Mouse (Mus musculus) lung, embryonic 14.5 days (tissue): ENCODE data around the gene Gal3st2b. TPM values are rescaled to one million over a fixed set of nuclear protein-coding genes. Genes with fewer than 3 reads are reported as not detected.
"Not testable (repeated sequence)": the region's sequence is repeated elsewhere in the genome, so short reads cannot be mapped to it uniquely, and the experiment has no call there.

Source experiments
- ATAC-seq: fragments of 200-750 bp; cut with Nextera tagmentation; 2 replicates; pipeline ENCODE4 v1.8.0; 2017; ENCODE audit warnings: mild to moderate bottlenecking, moderate TSS enrichment, moderate library complexity; ENCODE audit not compliant: insufficient read depth
- DNase-seq: peaks from one replicate; pipeline ENCODE4 v3.0.0-alpha.2; 2015
- H3K27ac ChIP-seq: fragments of 300-500 bp; sonication (generic); 2 replicates; pipeline ENCODE4 v1.5.1; 2014; ENCODE audit warnings: low read depth, mild to moderate bottlenecking, moderate library complexity
- H3K27me3 ChIP-seq: fragments of 300-500 bp; sonication (generic); 2 replicates; pipeline ENCODE4 v1.6.1; 2014; ENCODE audit warnings: low read length, control low read depth; ENCODE audit not compliant: insufficient read depth
- H3K36me3 ChIP-seq: fragments of 300-500 bp; sonication (generic); 2 replicates; pipeline ENCODE4 v1.6.1; 2014; ENCODE audit warnings: control low read depth; ENCODE audit not compliant: insufficient read depth
- H3K4me1 ChIP-seq: fragments of 300-500 bp; sonication (generic); 2 replicates; pipeline ENCODE4 v1.6.1; 2014; ENCODE audit warnings: antibody characterized with exemption, control low read depth; ENCODE audit not compliant: insufficient read depth
- H3K4me2 ChIP-seq: fragments of 300-500 bp; sonication (generic); 2 replicates; pipeline ENCODE4 v1.6.1; 2014; ENCODE audit warnings: mild to moderate bottlenecking
- H3K4me3 ChIP-seq: fragments of 300-500 bp; sonication (generic); 2 replicates; pipeline ENCODE4 v1.5.1; 2014; ENCODE audit warnings: low read depth, low read length
- H3K9ac ChIP-seq: fragments of 300-500 bp; sonication (generic); 2 replicates; pipeline ENCODE4 v1.6.1; 2014
- H3K9me3 ChIP-seq: fragments of 300-500 bp; sonication (generic); 2 replicates; pipeline ENCODE4 v1.6.1; 2016; ENCODE audit warnings: low read depth, low read length, control low read depth
- CTCF ChIP-seq: IDR thresholded peaks from 2 replicates; pipeline ENCODE4 v1.5.1; 2016; ENCODE audit warnings: antibody characterized with exemption, low read depth
- WGBS: fragments of 180-500 bp; shearing (Covaris S2); extraction: QIAGEN DNeasy Blood & Tissue Kit; methylation state at CpG from one replicate; pipeline ENCODE4 v1.1.7; 2014; 5-methylcytosine and 5-hydroxymethylcytosine counted together
- polyA plus RNA-seq: library from polyadenylated mRNA; unstranded; fragments of >200 nt; fragmentation: Nextera tagmentation; extraction: Ambion mirVana; gene quantifications from 2 replicates; pipeline ENCODE4 v1.2.1, GENCODE M21; 2014

Gene Gal3st2b
- polyA plus RNA-seq, 1 experiment from 2014 or later, result not detected

DNA sequence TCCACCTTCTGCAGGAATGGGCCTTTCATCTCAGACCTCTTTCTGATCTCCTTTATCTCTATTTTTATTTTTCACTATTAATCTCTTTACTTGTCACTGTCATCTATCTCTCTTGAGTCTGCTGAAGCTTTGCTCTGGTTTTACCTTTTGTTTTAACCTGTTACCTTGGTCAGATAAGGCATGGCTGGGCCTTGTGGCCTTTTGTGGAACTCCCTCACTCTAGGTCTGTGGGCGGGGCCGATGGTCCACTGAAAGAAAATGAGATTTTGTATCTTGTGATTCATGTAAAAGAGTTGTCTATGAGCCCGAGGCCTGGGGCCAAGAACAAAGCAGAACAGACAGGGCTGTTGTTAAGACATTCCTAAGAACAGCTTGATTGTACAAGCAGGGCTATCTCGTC lies 52.7 kb downstream of the Gal3st2b start:
- H3K9me3 ChIP-seq, H3K4me2 ChIP-seq, H3K27me3 ChIP-seq, H3K4me3 ChIP-seq, H3K27ac ChIP-seq, ATAC-seq, H3K36me3 ChIP-seq, H3K4me1 ChIP-seq, DNase-seq, H3K9ac ChIP-seq: not testable (repeated sequence)
- no CpG with 5 or more reads among the region's 4 CpGs for WGBS

GRCm38 (mm10) chr1:93975764-93976163 lies 57.7 kb downstream of the Gal3st2b start:
- not testable (repeated sequence) for H3K4me2 ChIP-seq, ATAC-seq, H3K4me1 ChIP-seq, H3K27me3 ChIP-seq, H3K4me3 ChIP-seq, H3K36me3 ChIP-seq, H3K9me3 ChIP-seq, DNase-seq, H3K27ac ChIP-seq, H3K9ac ChIP-seq
- 78% methylated on average over 1 of the region's 4 CpGs for WGBS

GRCm38 (mm10) chr1:93978287-93978686 lies 60.2 kb downstream of the Gal3st2b start:
- ATAC-seq, H3K27ac ChIP-seq, H3K4me1 ChIP-seq, H3K9ac ChIP-seq, DNase-seq, H3K9me3 ChIP-seq, H3K36me3 ChIP-seq, H3K4me3 ChIP-seq, H3K27me3 ChIP-seq, H3K4me2 ChIP-seq: not testable (repeated sequence)
- no CpG with 5 or more reads among the region's 7 CpGs for WGBS

GRCm38 (mm10) chr1:93980932-93981331 lies 62.8 kb downstream of the Gal3st2b start:
- not testable (repeated sequence) for DNase-seq, H3K36me3 ChIP-seq, H3K9ac ChIP-seq, H3K4me2 ChIP-seq, H3K4me3 ChIP-seq, H3K27ac ChIP-seq, H3K9me3 ChIP-seq, H3K4me1 ChIP-seq, H3K27me3 ChIP-seq
- no CpG with 5 or more reads among the region's 2 CpGs for WGBS
- peak; percentile 71 for ATAC-seq

- no peaks in the 10 kb centered on the region for H3K4me1 ChIP-seq
- H3K36me3 ChIP-seq, result no peaks in the 10 kb centered on the region
- no peak for TF ChIP-seq CTCF
- H3K9me3 ChIP-seq, result no peaks in the 10 kb centered on the region
- H3K9ac ChIP-seq, result no peak overlapping the region
- no peak overlapping the region for H3K27ac ChIP-seq
- no peak overlapping the region for H3K4me2 ChIP-seq
- ATAC-seq (no peak), DNase-seq (no peak)
- WGBS, result 81% methylated on average over 3 of the region's 3 CpGs
- H3K4me3 ChIP-seq, result no peak overlapping the region
- no peaks in the 10 kb centered on the region for H3K27me3 ChIP-seq
Observed at GRCm38 (mm10) chr1:93986167-93986566, 68.1 kb downstream of the Gal3st2b start.

- Histone ChIP-seq H3K9me3 (no peaks in the 10 kb centered on the region), H3K36me3 (no peaks in the 10 kb centered on the region), H3K9ac (no peak overlapping the region), H3K27ac (no peak overlapping the region), H3K27me3 (no peaks in the 10 kb centered on the region), H3K4me2 (no peak overlapping the region), H3K4me1 (no peaks in the 10 kb centered on the region), H3K4me3 (no peak overlapping the region)
- ATAC-seq (no peak), DNase-seq (no peak)
- 50% methylated on average over 3 of the region's 3 CpGs for WGBS
- TF ChIP-seq CTCF, result no peak
Observed at GRCm38 (mm10) chr1:93988786-93989185, 70.7 kb downstream of the Gal3st2b start.

DNA sequence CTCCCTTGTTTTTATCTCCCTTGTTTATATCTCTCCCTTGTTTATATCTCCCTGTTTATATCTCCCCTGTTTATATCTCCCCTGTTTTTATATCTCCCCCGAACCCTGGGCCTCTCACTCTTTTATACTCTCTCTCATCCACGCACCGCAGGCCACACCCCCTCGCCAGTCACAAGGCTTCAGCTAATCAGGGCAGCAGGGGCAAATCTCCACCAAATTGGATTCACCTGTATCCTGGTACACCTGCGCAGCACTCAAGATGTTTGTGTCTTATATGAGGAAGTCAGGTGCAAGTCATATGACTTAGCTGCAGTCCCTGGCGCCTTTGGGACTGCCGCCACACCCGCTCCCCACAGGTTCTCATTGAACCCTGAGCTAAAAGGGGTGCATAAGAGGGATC lies 72.1 kb downstream of the Gal3st2b start, which contains the start of gene Gal3st2c:
Gal3st2c (plus strand) TSS at position 301 of the 400 bp plus-strand sequence.
- H3K9ac ChIP-seq, H3K27me3 ChIP-seq, H3K36me3 ChIP-seq, H3K4me3 ChIP-seq, H3K4me2 ChIP-seq, H3K27ac ChIP-seq, H3K4me1 ChIP-seq, ATAC-seq, DNase-seq, H3K9me3 ChIP-seq: not testable (repeated sequence)
- WGBS, result 81% methylated on average over 7 of the region's 8 CpGs

- not testable (repeated sequence) for DNase-seq, H3K4me1 ChIP-seq, H3K4me3 ChIP-seq, H3K27me3 ChIP-seq, H3K4me2 ChIP-seq, H3K27ac ChIP-seq, ATAC-seq, H3K36me3 ChIP-seq, H3K9me3 ChIP-seq, H3K9ac ChIP-seq
- WGBS, result 85% methylated on average over 2 of the region's 2 CpGs
Observed at GRCm38 (mm10) chr1:93991068-93991467, 73.0 kb downstream of the Gal3st2b start.

GRCm38 (mm10) chr1:93991491-93991890 lies 73.4 kb downstream of the Gal3st2b start:
- H3K9me3 ChIP-seq, H3K9ac ChIP-seq, DNase-seq, H3K27me3 ChIP-seq, H3K4me1 ChIP-seq, ATAC-seq, H3K27ac ChIP-seq, H3K4me3 ChIP-seq, H3K36me3 ChIP-seq, H3K4me2 ChIP-seq: not testable (repeated sequence)
- 76% methylated on average over 3 of the region's 3 CpGs for WGBS
